Mouse (Mus musculus) gastrocnemius, postnatal 4 days (tissue): ENCODE measurements around the gene Rpsa. TPM values are rescaled to one million over a fixed set of nuclear protein-coding genes. Genes with fewer than 3 reads are reported as not detected.
"Not testable (repeated sequence)": the region's sequence is repeated elsewhere in the genome, so short reads cannot be mapped to it uniquely, and the experiment has no call there.

Experiments used
- DNase-seq, 2 experiments: peaks; one replicate each; pipeline ENCODE4 v3.0.0; 2021 to 2022; ENCODE audit warnings: low spot score in 2 of 2, mixed read lengths in 2 of 2
- long read RNA-seq, 2 experiments: library from polyadenylated mRNA; stranded (forward); transcript quantifications; one replicate each; pipeline ENCODE4 v2.0.0; 2021
- total RNA-seq, 2 experiments: library from RNA; stranded (reverse); gene quantifications; 2 replicates each; pipeline ENCODE4 v1.2.3; 2021

The Rpsa gene
- 1,000 to 10,000 TPM in 1 of 2 experiments, 100 to 1,000 TPM in 1; 833 to 1,010 TPM for total RNA-seq
- long read RNA-seq, experiment 1, transcript Rpsa-201 (7 exons, 1,938 nt): major isoform, 156 of 194 reads
- long read RNA-seq, experiment 1, transcript Rpsa-204 (6 exons, 1,599 nt): minor isoform, 11 of 194 reads
- long read RNA-seq, experiment 1, partial matches to known transcripts: 25 of 194 reads
- long read RNA-seq, experiment 1, other reads (novel, unspliced or antisense): 2 of 194 reads
- long read RNA-seq, experiment 2, transcript Rpsa-201 (7 exons, 1,938 nt): major isoform, 200 of 233 reads
- long read RNA-seq, experiment 2, transcript Rpsa-204 (6 exons, 1,599 nt): minor isoform, 6 of 233 reads
- long read RNA-seq, experiment 2, partial matches to known transcripts: 22 of 233 reads
- long read RNA-seq, experiment 2, other reads (novel, unspliced or antisense): 5 of 233 reads

GRCm38 (mm10) chr9:120127538-120128251 is at the start of gene Rpsa:
Rpsa (plus strand) TSS chr9:120127689.
- DNase-seq: peak; percentile 90 to 96

- DNase-seq: no peak
Measured at GRCm38 (mm10) chr9:120078241-120078640, 49.2 kb upstream of the Rpsa start.

- no peak for DNase-seq
Measured at GRCm38 (mm10) chr9:120079901-120080300, 47.6 kb upstream of the Rpsa start.

DNA sequence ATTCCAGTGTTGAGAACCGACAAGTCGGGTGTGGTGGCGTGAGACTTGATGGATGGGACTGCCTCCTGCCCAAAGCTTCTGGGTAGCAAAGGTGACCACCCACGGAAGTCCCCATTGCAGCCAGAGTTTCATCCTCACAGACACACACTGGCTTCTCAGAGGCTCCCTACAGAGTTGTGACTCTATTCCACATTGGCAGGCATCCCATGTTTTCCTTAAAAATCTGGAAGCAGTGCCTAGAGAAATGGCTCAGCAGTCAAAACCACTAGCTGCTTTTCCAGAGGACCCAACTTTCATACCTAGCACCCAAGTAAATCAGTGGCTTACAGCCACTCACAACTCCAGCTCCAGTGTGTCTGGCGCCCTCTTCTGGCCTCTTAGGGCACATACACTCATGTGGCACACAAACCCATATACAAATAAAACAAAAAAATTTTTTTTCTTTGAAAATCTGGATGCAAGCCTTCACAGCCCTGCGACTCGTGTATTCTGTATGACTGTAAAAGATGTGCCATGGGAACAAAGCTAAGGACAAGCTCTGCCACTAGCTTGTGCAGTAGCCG is 46.9 kb upstream of the Rpsa start:
- peak in 1 of 2 experiments; percentile 25 for DNase-seq

DNA sequence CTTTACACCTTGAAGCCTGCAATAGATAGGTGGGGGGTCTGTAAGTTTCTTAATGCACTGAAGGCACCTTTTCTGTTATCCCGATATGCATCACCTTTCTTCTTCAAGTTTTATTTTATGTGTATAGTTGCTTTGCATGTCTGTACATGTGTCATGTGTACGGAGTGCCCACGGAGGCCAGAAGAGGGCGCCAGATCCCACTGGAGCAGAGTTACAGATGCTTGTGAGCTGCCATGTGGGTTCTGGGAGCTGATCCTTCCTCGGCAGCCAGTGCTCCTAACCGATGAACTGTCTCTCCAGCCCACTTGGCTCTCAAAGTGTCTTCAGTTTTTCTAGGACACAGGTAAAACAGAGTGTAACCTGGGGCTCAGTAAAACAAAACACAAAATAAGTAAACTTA is 46.2 kb upstream of the Rpsa start:
- no peak for DNase-seq

- DNase-seq: no peak
Measured at GRCm38 (mm10) chr9:120081967-120082366, 45.5 kb upstream of the Rpsa start.

- DNase-seq: no peak
Measured at GRCm38 (mm10) chr9:120082691-120083090, 44.8 kb upstream of the Rpsa start.

DNA sequence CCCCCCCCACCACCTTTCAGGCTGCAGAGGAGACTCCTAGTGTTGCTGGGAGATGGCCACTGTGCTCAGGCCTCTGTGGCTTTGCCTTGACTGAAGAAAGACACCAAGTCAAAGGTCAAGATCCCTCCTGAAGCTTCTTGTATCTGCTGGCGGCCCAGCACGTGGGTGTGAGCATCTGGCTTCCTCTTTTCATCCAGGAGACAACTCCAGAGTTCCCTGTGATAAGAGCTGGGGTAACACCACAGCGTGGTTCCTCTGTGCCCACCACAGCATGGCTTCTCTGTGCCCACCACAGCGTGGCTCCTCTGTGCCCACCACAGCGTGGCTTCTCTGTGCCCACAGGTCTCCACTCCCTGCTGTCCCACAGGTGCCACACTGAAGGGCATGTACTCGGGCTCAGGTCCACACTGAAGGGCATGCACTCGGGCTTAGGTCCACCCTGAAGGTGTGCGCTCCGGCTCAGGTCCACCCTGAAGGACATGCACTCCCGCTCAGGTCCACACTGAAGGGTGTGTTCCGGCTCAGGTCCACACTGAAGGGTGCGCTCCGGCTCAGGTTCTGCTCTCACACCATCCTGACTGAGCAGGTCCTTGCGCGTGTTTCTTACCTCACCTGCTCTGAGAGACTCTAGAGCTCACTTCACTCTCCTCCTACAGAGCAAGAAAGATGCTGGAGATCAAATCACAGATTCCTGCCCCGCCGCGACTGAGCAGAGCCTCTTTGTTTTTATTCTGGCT is 44.2 kb upstream of the Rpsa start:
- no peak for DNase-seq

- DNase-seq: no peak
Measured at GRCm38 (mm10) chr9:120084406-120084805, 43.1 kb upstream of the Rpsa start.

DNA sequence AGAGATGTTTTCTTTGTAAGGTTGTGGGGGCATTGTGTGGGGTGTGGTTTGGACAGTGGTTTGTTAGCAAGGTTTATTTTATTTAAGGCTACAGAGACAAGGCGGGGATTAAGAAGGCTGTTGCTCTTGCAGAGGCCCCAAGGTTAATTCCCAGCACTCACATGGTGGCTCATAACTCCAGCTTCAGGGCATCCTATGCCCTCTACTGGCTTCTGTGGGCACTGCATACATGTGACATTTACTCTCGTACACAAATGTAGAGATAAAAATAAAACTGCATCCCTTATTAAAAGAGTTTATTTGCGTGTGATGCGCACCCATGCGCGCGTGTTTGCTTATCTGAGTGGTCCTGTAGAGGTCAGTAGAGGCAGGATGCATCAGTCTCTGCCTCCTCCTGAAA is 38.4 kb upstream of the Rpsa start:
- no peak for DNase-seq

DNA sequence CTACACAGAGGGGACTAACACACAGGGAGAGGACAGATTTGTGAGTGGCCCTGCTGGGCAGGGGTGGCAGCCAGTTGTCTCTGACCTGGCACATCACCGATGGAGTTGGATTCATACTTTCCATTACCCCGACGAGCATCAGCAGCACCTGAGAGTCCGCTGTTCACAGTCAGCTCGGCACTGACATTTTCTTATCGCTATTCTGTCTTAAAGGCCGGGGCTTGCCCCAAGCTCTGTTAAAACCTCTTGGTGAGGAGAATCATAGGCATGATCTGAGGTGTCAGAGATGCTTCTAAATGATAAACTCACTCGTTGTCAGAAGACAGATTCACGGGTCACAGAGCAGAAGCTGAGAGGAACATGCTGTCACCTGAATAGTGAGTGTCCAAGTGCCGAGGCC is 36.4 kb upstream of the Rpsa start:
- no peak for DNase-seq

DNA sequence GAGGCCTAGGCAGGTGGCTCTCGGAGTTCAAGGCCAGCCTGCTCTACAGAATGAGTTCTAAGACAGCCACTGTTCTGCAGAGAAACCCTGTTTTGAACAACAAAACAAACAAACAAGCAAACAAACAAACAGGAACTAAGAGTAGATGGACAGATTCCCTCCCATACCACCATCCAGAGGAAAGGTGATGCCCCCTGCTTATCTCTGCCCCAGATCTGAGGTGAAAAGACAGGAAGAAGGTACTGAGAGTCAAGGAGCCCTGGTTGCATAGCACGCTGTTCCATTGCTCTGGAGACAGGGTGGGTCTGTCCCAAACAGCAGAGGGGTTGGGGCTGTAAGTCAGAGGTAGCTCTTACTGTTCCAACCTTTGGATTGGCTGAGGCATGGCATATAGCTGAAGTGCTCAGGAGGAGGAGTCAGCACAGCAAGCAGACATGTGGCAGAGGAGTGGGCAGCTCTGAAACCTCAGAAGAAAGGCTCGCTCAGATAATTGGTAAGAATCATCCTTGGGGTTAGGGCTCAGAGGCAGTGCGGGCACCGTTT is 35.7 kb upstream of the Rpsa start, which contains the start of gene Ccr8:
TSS of gene Ccr8 (plus strand) at position 419 of the 543 bp plus-strand sequence.
- no peak for DNase-seq

GRCm38 (mm10) chr9:120093701-120094100 is 33.8 kb upstream of the Rpsa start:
- DNase-seq: no peak

GRCm38 (mm10) chr9:120095886-120096285 is 31.6 kb upstream of the Rpsa start:
- DNase-seq: no peak

DNA sequence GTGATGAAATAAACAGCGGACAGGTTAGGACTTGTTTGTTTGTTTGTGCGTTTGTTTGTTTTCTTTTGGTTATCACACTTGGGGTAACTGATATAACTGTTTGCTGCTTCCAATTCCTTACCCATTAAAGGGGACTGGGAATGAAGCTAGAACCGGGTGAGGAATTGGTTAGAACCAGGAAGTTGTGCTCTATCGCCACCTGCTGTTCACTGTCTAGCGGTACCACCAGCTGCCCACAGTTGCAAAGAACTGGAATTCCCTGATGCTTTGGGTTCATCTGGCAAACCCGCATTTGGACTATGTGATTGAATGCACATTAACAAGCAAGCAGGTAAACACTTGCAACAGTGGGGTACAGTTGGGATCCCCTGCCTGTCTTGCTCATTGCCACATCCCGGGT is 28.8 kb upstream of the Rpsa start:
- DNase-seq: peak; percentile 42 to 64

GRCm38 (mm10) chr9:120099304-120099703 is 28.2 kb upstream of the Rpsa start:
- DNase-seq: no peak

DNA sequence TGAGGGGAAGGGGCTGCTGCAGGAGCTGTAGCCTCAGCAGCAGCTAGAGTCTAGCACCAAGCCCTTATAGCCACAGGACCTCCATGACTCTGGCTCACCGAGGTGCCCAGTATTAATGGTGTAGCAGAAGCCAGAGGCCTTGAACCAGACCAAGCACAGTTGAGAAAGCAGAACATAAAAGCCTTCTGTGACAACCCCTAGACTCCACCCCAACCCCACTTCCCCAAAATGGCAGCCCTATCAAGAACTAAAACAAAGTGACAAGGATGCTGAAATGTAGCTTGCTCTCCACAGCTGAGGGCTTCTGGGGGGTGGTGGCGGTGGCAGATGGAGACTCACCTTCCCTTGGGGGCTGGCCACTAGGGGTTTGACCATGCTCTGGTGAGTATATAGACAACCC is 26.3 kb upstream of the Rpsa start:
- DNase-seq: no peak

DNA sequence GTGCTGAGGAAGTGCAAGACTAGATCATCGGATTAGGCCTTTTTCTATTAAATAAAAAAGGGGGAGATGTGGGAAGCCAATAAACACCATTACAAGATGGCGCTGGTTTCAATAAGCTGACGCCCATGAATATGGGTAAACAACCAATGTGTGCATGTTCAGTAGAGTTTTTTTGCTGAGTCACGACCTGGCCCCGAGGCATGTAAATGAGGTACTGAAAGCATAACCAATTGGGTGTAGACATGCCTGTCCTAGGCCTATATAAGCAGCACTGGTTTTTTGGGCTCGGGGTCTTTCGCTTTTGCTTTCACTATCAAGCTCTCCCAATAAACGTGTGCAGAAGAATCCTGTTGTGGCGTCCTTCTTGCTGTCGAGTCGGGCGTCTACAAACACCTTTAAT is 18.5 kb upstream of the Rpsa start:
- not testable (repeated sequence) for DNase-seq

DNA sequence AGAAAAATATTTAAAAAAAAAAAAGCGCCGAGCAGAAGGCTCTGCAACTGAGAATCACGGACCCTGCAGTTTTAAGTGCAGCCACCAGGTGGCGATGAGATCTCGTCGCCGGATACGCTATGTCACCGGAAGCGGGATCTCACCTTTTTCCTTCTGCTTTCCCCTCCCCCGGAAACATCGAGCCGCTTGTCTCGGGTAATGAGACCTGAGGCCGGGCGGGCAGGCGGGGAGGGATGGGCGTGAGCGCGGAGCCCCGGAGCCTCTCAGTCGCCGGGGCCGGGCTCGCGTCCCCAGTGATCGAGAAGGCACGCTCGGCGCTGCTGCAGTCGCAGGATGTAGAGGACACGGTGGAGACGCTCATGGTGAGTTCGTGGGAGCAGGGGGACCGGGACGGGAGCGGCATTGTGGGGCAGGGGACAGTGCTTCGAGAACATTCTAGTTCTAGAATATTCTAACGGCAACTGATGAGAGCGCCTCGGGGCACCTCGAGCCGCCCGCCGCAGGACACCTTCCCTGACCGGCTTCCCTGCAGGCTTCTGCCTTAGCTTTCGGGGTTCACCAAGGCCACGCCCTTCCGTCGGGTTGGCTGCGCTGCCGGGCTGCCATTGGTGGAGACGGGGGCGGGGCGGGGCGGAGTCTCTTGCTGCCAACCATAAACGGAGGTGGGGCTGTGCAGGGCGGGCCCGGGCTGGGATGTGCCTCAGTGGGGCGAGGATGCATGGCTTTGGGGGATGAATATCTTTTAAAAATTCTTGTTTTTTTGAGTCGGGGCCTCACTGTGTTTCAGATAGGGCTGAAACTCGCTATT is 17.1 kb upstream of the Rpsa start, which contains the start of gene Slc25a38:
TSS of gene Slc25a38 (plus strand) at position 164 of the 808 bp plus-strand sequence.
- peak; percentile 90 to 96 for DNase-seq
